Mouse (Mus musculus) CH12.LX (cell line): ENCODE results near the gene RPS10-NUDT3. TPM values are rescaled to one million over a fixed set of nuclear protein-coding genes. Genes with fewer than 3 reads are reported as not detected.

ENCODE experiments used
- DNase-seq: peaks from one replicate; pipeline ENCODE4 v3.0.0-alpha.2; 2013; ENCODE audit errors: extremely low read depth
- H3K27ac ChIP-seq: 2 replicates; pipeline ENCODE4 v1.5.1; 2012; ENCODE audit warnings: low read depth, mild to moderate bottlenecking, control low read depth, moderate library complexity; ENCODE audit not compliant: insufficient read depth
- H3K27me3 ChIP-seq: replicated peaks from 2 replicates; pipeline ENCODE3; 2012; ENCODE audit warnings: inconsistent platforms
- H3K36me3 ChIP-seq, 2 experiments: replicated peaks in 1 of 2; 2 replicates each; pipeline versions ENCODE3 to v1.6.1; 2012; ENCODE audit warnings: inconsistent platforms in 1 of 2, low read length in 1 of 2, mild to moderate bottlenecking in 1 of 2, mixed read lengths in 1 of 2, moderate library complexity in 1 of 2; ENCODE audit not compliant: control insufficient read depth in 1 of 2, insufficient read depth in 1 of 2
- H3K4me1 ChIP-seq, 2 experiments: 2 replicates each; pipeline ENCODE4 v1.6.1; 2012; ENCODE audit warnings: inconsistent platforms in 1 of 2, moderate library complexity in 1 of 2; ENCODE audit not compliant: insufficient read depth in 2 of 2, control insufficient read depth in 1 of 2
- H3K4me2 ChIP-seq: 2 replicates; pipeline ENCODE4 v1.6.1; 2012; ENCODE audit warnings: low read depth, mild to moderate bottlenecking, control low read depth; ENCODE audit not compliant: poor library complexity, insufficient read depth, severe bottlenecking
- H3K4me3 ChIP-seq, 3 experiments: fragments of 150-350 bp in 1 of 3; sonication (generic) in 1 of 3; replicated peaks in 1 of 3; 2 replicates each; pipeline versions ENCODE3 to v1.5.1; 2011 to 2012; ENCODE audit warnings: low read depth in 2 of 3, low read length in 2 of 3, mild to moderate bottlenecking in 2 of 3, moderate library complexity in 2 of 3, control low read depth in 1 of 3, improper control_type of control experiment in 1 of 3, inconsistent platforms in 1 of 3, mixed read lengths in 1 of 3; ENCODE audit not compliant: poor library complexity in 1 of 3
- H3K79me2 ChIP-seq: replicated peaks from 2 replicates; pipeline ENCODE4 v1.6.1; 2012; ENCODE audit warnings: mild to moderate bottlenecking, moderate library complexity; ENCODE audit not compliant: control insufficient read depth, poor library complexity, insufficient read depth, severe bottlenecking; ENCODE audit errors: extremely low read depth
- H3K9ac ChIP-seq: 2 replicates; pipeline ENCODE4 v1.6.1; 2012; ENCODE audit warnings: low read depth, mild to moderate bottlenecking, control low read depth, moderate library complexity; ENCODE audit not compliant: insufficient read depth
- H3K9me3 ChIP-seq: replicated peaks from 2 replicates; pipeline ENCODE3; 2012; ENCODE audit warnings: low read length, inconsistent platforms, mixed read lengths
- BHLHE40 ChIP-seq: IDR thresholded peaks from 2 replicates; pipeline ENCODE4 v1.6.1; 2011; ENCODE audit warnings: mild to moderate bottlenecking, low read depth, low read length, improper control_type of control experiment
- CHD1 ChIP-seq: IDR thresholded peaks from 2 replicates; pipeline ENCODE4 v1.6.1; 2012; ENCODE audit warnings: low read depth, low read length, improper control_type of control experiment, inconsistent platforms
- CHD2 ChIP-seq: IDR thresholded peaks from 2 replicates; pipeline ENCODE4 v1.6.1; 2011; ENCODE audit warnings: low read length, improper control_type of control experiment
- E2F4 ChIP-seq: IDR thresholded peaks from 2 replicates; pipeline ENCODE4 v1.6.1; 2011; ENCODE audit warnings: low read depth, low read length, improper control_type of control experiment; ENCODE audit not compliant: insufficient replicate concordance
- EP300 ChIP-seq: IDR thresholded peaks from 2 replicates; pipeline ENCODE4 v1.6.1; 2011; ENCODE audit warnings: low read length, improper control_type of control experiment
- GABPA ChIP-seq: IDR thresholded peaks from 2 replicates; pipeline ENCODE4 v1.6.1; 2012; ENCODE audit warnings: low read depth, low read length, improper control_type of control experiment, inconsistent platforms; ENCODE audit not compliant: insufficient replicate concordance
- IRF4 ChIP-seq: IDR thresholded peaks from 2 replicates; pipeline ENCODE4 v1.6.1; 2014; ENCODE audit warnings: low read depth, mild to moderate bottlenecking, inconsistent platforms, low read length, improper control_type of control experiment
- JUN ChIP-seq: IDR thresholded peaks from 2 replicates; pipeline ENCODE4 v1.6.1; 2011; ENCODE audit warnings: low read depth, mild to moderate bottlenecking, low read length, improper control_type of control experiment, moderate library complexity; ENCODE audit not compliant: insufficient read depth
- MAFK ChIP-seq: IDR thresholded peaks from 2 replicates; pipeline ENCODE4 v1.6.1; 2011; ENCODE audit warnings: low read length, improper control_type of control experiment; ENCODE audit not compliant: insufficient replicate concordance
- MAX ChIP-seq: IDR thresholded peaks from 2 replicates; pipeline ENCODE4 v1.6.1; 2011; ENCODE audit warnings: low read length, improper control_type of control experiment
- MAZ ChIP-seq: IDR thresholded peaks from 2 replicates; pipeline ENCODE4 v1.6.1; 2012; ENCODE audit warnings: low read depth, mild to moderate bottlenecking, inconsistent platforms, low read length, improper control_type of control experiment, moderate library complexity
- MEF2A ChIP-seq: IDR thresholded peaks from 2 replicates; pipeline ENCODE4 v1.6.1; 2014; ENCODE audit warnings: low read depth, mild to moderate bottlenecking, inconsistent platforms, low read length, improper control_type of control experiment, borderline replicate concordance
- MXI1 ChIP-seq: IDR thresholded peaks from 2 replicates; pipeline ENCODE4 v1.6.1; 2011; ENCODE audit warnings: mild to moderate bottlenecking, low read depth, low read length, improper control_type of control experiment
- MYC ChIP-seq: IDR thresholded peaks from 2 replicates; pipeline ENCODE4 v1.6.1; 2011; ENCODE audit warnings: low read depth, mild to moderate bottlenecking, improper control_type of control experiment, low read length
- NELFE ChIP-seq: IDR thresholded peaks from 2 replicates; pipeline ENCODE4 v1.6.1; 2011; ENCODE audit warnings: low read depth, low read length, improper control_type of control experiment
- PAX5 ChIP-seq: IDR thresholded peaks from 2 replicates; pipeline ENCODE4 v1.6.1; 2012; ENCODE audit warnings: low read length, inconsistent platforms, mixed read lengths
- POLR2A ChIP-seq: IDR thresholded peaks from 2 replicates; pipeline ENCODE4 v1.6.1; 2011; ENCODE audit warnings: low read depth, mild to moderate bottlenecking, improper control_type of control experiment, low read length
- RAD21 ChIP-seq: IDR thresholded peaks from 2 replicates; pipeline ENCODE4 v1.6.1; 2011; ENCODE audit warnings: low read depth, mild to moderate bottlenecking, low read length, improper control_type of control experiment, moderate library complexity
- RCOR1 ChIP-seq: conservative IDR thresholded peaks from 2 replicates; pipeline ENCODE4 v1.6.1; 2012; ENCODE audit warnings: low read depth, mild to moderate bottlenecking, inconsistent platforms, low read length, improper control_type of control experiment
- SIN3A ChIP-seq: IDR thresholded peaks from 2 replicates; pipeline ENCODE4 v1.6.1; 2012; ENCODE audit warnings: low read length, improper control_type of control experiment, inconsistent platforms
- TCF12 ChIP-seq: IDR thresholded peaks from 2 replicates; pipeline ENCODE4 v1.6.1; 2014; ENCODE audit warnings: low read depth, mild to moderate bottlenecking, inconsistent platforms, low read length, improper control_type of control experiment
- UBTF ChIP-seq: IDR thresholded peaks from 2 replicates; pipeline ENCODE4 v1.6.1; 2012; ENCODE audit warnings: low read depth, mild to moderate bottlenecking, inconsistent platforms, low read length, improper control_type of control experiment, moderate library complexity
- USF1 ChIP-seq: IDR thresholded peaks from 2 replicates; pipeline ENCODE4 v1.6.1; 2014; ENCODE audit warnings: low read depth, mild to moderate bottlenecking, inconsistent platforms, low read length, improper control_type of control experiment
- USF2 ChIP-seq: conservative IDR thresholded peaks from 2 replicates; pipeline ENCODE4 v1.6.1; 2011; ENCODE audit warnings: low read depth, low read length, improper control_type of control experiment
- ZC3H11A ChIP-seq: IDR thresholded peaks from 2 replicates; pipeline ENCODE4 v1.6.1; 2012; ENCODE audit warnings: low read depth, mild to moderate bottlenecking, inconsistent platforms, low read length, improper control_type of control experiment
- ZKSCAN1 ChIP-seq: IDR thresholded peaks from 2 replicates; pipeline ENCODE4 v1.6.1; 2012; ENCODE audit warnings: low read depth, inconsistent platforms, low read length, improper control_type of control experiment, borderline replicate concordance
- ZMIZ1 ChIP-seq: IDR thresholded peaks from 2 replicates; pipeline ENCODE4 v1.6.1; 2012; ENCODE audit warnings: low read depth, mild to moderate bottlenecking, inconsistent platforms, low read length, improper control_type of control experiment
- ZNF384 ChIP-seq: IDR thresholded peaks from 2 replicates; pipeline ENCODE4 v1.6.1; 2012; ENCODE audit warnings: low read depth, low read length, improper control_type of control experiment, inconsistent platforms
- dilution Hi-C: fragments of 300-500 bp; cut with MboI; formaldehyde crosslinking; loops from 2 replicates; pipeline ENCODE4 v1.14.3; 2020; ENCODE audit warnings: low sequenced_read_pairs; ENCODE audit not compliant: extremely low pct_unique_long_range_greater_than_20kb, extremely low pct_ligation_motif_present
- in situ Hi-C: fragments of 300-500 bp; cut with MboI; formaldehyde crosslinking; loops from 3 replicates; pipeline ENCODE4 v1.14.3; 2019; ENCODE audit warnings: low sequenced_read_pairs, low pct_ligation_motif_present, low pct_unique_long_range_greater_than_20kb, mixed read lengths
- polyA plus RNA-seq: library from polyadenylated mRNA; unstranded; fragments of >175 nt; gene quantifications from 2 replicates; pipeline ENCODE4 v1.2.1, GENCODE M21; 2012; ENCODE audit warnings: low read depth; ENCODE audit not compliant: insufficient read length
- total RNA-seq, 2 experiments: library from RNA; depleted of rRNA; stranded (reverse); fragments of 300-350 nt in 1 of 2; fragments of >200 nt in 1 of 2; gene quantifications; 2 replicates each; pipeline ENCODE4 v1.2.3; 2012 to 2014

RPS10-NUDT3 gene
- total and polyA plus RNA-seq, 3 experiments, result 30.3 TPM; not detected in 2

- dilution Hi-C loops, result no loop called here
- Histone ChIP-seq H3K4me2 (no peak overlapping the region), H3K4me3 (no peak overlapping the region), H3K27me3 (no peaks in the 10 kb centered on the region), H3K27ac (no peak overlapping the region), H3K79me2 (peaks cover 16% of the 10 kb centered on the region), H3K9me3 (no peaks in the 10 kb centered on the region), H3K4me1 (peaks cover 0 to 25% of the 10 kb centered on the region in 2 experiments; a peak in 2 of 4 replicates), H3K36me3 (peaks cover 4 to 39% of the 10 kb centered on the region in 2 experiments), H3K9ac (no peak overlapping the region)
- DNase-seq, result no peak
- in situ Hi-C loops, result no loop called here
- TF ChIP-seq NELFE (no peak), ZMIZ1 (no peak), ZNF384 (no peak), USF2 (no peak), EP300 (no peak), IRF4 (no peak), CHD1 (no peak), MEF2A (no peak), MAFK (no peak), MAZ (no peak), PAX5 (no peak), TCF12 (no peak), SIN3A (no peak), USF1 (no peak), ZC3H11A (no peak)
These were observed 31.3 kb downstream of the RPS10-NUDT3 start for GRCm38 (mm10) chr17:27603522-27604234.

- in situ Hi-C loops, result no loop called here
- Histone ChIP-seq H3K27me3 (no peaks in the 10 kb centered on the region), H3K36me3 (peaks cover under 1 to 34% of the 10 kb centered on the region in 2 experiments), H3K4me3 (no peak overlapping the region), H3K9ac (no peak overlapping the region), H3K4me2 (no peak overlapping the region), H3K27ac (no peak overlapping the region), H3K9me3 (no peaks in the 10 kb centered on the region), H3K79me2 (peaks cover 16% of the 10 kb centered on the region), H3K4me1 (peaks cover 0 to 31% of the 10 kb centered on the region in 2 experiments; a peak in 2 of 4 replicates)
- dilution Hi-C loops, result no loop called here
- TF ChIP-seq E2F4 (no peak), RCOR1 (no peak), CHD1 (no peak), MYC (no peak), BHLHE40 (no peak), POLR2A (no peak), JUN (no peak), ZC3H11A (no peak), MXI1 (no peak), MAX (no peak), IRF4 (no peak), RAD21 (no peak), UBTF (no peak), ZKSCAN1 (no peak), CHD2 (no peak), GABPA (no peak), USF2 (no peak)
- DNase-seq, result no peak
These were observed 32.0 kb downstream of the RPS10-NUDT3 start for GRCm38 (mm10) chr17:27603036-27603435.
